Mouse (Mus musculus) NIH3T3 (cell line): ENCODE measurements at regions not wholly inside any gene's neighbourhood (a gene's known extent, or its start where the extent isn't known, plus 50 kb on each side); places are given as distances from the start of the nearest gene placed in this dataset.

Experiments used
- DNase-seq: peaks from one replicate; pipeline ENCODE4 v3.0.0-alpha.2; 2012; ENCODE audit warnings: low read depth

DNA sequence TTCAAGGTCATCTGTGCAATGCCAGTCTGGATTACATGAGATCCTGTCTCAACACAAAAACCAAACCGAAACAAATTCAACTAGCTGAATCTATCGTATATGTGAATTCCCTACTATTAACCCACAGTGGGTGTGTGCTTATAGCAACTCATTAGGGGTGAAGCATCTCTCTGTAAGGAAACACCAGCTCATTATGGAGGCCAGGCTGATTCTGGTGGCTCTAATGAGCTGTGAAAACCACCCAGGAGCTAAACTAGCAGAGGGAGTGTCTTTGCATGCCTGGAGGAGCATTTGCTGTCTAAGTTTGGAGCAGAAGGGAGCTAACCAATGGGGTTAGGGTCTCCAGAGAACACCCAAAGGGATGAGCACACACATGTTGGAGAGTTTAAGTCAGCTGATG, 54.1 kb upstream of the Adamts2 start:
- DNase-seq, result no peak

DNA sequence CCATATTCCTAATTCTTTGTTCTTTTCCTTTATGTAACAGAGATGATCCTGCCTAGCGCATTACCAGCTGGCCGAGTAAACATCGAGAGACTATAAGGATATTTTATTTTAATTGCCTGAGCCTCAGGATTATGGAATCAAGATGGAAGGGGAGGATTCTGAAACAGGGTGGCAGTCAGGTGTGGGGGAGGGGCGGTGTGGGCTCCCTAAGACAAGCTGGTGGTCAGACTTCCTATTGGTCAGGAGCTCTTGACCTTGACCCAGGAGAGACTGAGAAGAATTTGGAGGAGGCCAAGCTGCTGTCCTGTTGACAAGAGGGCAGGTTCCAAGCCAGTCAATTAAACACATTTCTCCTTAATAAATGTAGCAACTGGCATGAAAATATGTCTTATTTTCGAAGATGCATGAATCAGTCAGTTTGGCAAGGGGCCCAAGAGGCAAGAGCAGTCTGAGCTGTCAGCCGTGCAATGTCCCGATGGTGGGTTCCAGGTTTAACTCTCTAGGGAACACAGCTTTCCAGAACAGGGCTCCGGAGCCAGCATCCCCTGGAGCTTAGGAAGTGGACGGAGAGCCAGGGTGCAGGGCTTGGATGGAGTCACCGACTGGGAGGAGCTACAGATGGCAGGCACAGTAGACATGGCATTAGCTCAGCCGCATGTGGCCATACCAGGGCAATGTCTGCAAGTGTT, 55.3 kb upstream of the Adamts2 start:
- DNase-seq, result peak; percentile 77

- no peak for DNase-seq
Observed at GRCm38 (mm10) chr11:50545421-50545820, 56.5 kb upstream of the Adamts2 start.

GRCm38 (mm10) chr11:50540136-50540535, 61.7 kb upstream of the Adamts2 start:
- no peak for DNase-seq

DNA sequence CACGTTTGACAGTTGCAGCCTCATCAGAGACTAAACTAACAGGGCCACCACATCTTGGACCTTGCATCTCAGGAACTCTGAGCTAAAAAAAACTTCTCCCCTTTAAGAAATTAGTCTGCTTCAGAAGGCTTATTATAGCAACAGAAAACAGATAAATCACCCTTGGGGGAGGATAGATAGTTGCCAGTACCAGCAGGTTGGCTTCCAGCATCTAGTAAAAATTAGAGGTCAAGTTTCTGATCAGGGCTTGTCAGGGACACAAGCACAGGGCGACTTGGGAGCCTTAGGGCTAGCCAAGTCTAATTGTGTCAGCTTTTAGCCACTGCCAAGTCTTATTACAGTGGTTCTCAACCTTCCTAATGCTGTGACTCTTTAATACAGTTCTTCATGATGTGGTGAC, 67.6 kb upstream of the Adamts2 start:
- DNase-seq, result no peak

- no peak for DNase-seq
Observed at GRCm38 (mm10) chr11:50527923-50528322, 74.0 kb upstream of the Adamts2 start.

DNA sequence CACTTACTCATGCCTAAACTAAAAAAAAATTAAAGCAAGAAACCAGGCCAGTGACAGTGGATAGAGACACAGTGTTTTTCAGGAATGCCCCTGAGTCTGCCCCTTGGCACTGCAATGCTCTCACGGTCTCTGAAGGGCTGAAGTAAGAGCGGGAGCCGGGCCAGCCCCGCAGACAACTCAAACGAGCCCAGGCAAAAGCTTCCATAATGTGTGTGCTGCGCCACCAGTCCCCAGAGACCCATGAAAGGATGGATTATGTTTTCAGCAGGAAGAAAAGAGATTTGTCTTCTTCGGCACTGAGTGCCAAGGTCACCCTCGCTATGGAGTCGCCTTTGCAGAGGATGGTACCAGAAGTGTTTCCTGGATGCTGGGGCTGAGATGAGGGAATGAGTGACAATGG, 81.7 kb upstream of the Adamts2 start:
- no peak for DNase-seq

DNA sequence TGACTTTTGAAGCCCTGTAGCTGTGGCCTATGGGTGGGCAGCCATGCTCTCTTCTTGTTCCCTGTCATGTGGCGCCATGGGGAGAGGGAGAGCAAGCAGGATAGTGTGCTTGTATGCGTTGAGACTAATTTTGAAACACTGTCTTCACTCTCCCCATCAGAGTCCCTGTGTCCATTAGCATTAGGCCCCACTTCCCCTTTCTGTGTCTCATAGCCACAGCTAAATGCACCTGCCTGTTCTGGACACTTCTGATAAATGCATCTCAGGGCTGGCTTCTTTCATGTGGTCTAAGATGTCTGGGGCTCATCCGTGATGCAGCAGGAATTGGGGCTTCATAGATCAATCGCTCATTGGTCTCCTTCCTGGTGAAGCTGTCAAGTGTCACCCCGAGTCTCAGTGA, 77.0 kb upstream of the Rufy1 start:
- no peak for DNase-seq

DNA sequence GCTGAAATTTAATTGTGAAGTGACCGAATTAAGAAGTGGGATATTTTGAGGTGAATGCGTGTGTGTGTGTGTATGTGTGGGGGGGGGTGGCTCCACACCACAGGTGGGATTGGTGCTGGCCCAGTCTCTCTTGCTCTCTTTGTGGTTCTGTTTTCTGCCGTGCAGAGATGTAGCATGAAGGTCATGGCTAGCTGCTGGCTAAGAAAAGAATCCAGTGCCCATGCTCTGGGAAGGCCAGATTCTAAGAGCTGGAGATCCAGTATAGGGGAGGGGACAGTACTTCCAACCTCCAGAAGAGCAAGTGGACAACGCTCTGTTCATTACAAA, 76.5 kb upstream of the Rufy1 start:
- no peak for DNase-seq

DNA sequence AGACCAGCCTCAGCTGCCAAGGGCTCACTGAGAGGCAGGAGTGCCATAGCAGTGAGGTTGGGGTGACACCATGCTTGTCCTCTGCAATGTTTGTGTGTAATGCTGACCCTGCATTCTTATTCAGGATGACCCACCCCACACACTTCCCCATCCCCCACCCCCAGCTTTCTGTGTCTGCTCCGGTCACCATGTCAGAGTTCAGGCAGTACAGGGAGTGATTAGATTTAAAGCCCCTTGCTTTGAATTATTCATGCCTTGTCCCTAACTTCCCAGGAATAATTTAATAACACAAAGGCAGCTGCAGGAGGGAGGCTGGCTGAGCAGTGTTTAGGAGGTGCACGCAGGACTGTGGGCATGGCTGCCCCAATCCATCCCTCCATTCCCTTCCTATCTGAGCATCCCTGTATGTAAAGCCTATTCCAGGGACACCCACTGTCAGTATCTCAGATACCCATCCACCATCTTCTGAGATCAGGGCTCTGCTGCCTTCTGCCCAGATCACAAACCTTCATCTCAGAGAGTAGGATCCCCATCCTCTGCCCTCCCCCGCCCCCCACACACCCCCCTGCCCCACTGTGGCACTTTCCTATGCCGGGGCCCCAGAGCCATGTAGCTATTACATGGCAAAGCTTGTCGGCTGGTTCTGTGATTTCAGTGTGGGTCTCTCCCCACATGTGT, 76.0 kb upstream of the Rufy1 start:
- DNase-seq, result no peak

DNA sequence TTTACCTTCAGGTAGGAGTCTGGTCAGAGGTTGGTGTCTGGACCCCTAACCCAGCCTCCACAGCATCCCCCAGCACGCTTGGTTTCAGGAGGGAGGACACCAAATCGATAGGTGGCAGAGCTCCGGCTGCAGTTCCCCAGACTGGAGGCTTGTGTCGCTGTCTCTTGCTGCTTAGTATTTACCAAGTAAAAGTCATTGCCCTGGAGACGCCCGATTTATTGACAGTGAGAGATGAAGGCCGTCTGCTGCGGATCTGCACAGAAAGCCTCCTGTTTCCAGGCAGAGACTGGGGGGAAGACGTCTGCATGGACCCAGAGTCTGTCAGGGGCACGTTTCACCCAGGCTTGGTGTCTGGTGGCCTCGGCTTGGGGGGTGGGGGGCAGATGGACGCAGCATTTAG, 70.4 kb upstream of the Rufy1 start:
- no peak for DNase-seq

- no peak for DNase-seq
Observed at GRCm38 (mm10) chr11:50493123-50493476, 62.2 kb upstream of the Rufy1 start.

DNA sequence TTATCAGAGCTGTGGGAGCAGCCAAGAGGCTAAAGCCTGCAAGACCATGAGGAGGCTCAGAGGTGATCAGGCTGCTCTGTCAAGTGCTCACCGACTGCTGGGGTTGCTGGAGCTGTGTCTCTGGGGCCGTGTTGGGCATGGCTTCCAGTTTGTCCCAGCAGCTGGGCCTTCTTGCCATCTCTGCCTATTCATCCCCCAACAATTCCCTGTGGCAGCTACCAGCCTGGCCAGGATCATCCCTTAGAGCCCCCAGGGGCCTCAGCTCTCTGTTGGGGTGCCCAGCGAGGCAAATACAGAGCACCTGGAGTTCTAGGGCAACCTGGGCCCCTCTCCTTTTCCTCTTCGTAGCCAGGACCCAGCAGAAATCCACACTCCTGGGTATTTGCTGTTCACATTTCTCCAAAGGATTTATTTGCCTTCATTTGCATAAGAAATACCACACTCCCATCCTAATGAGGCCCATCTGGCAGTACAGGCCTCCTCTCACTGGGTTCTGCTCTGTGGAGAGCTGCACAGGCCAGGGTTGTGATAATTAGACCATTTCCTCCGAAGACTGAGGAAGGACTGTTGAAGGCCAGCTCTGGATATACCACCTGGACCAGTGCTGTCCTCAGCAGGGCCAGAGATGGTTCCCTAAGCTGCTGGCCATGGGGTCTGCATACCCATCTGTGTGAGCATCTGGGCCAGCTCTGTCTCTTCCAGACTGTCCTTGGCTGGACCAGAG, 61.6 kb upstream of the Rufy1 start:
- DNase-seq, result no peak

DNA sequence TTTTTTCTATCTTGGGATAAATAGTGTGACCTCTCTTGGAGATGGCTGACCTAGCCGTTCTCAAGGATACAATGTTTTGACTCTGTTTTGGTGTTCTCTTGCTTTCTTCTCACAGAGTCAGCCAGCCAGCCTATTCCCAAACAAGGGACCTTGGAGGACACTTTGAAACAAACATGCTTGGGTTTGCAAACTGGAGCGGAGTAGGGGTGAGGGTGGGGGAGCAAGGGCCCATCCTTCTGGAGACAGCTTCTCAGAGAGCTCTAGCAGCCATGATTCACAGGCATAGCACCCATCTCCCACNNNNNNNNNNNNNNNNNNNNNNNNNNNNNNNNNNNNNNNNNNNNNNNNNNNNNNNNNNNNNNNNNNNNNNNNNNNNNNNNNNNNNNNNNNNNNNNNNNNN, 52.9 kb upstream of the Rufy1 start:
- no peak for DNase-seq

GRCm38 (mm10) chr11:50483116-50483515, 52.2 kb upstream of the Rufy1 start:
- no peak for DNase-seq

DNA sequence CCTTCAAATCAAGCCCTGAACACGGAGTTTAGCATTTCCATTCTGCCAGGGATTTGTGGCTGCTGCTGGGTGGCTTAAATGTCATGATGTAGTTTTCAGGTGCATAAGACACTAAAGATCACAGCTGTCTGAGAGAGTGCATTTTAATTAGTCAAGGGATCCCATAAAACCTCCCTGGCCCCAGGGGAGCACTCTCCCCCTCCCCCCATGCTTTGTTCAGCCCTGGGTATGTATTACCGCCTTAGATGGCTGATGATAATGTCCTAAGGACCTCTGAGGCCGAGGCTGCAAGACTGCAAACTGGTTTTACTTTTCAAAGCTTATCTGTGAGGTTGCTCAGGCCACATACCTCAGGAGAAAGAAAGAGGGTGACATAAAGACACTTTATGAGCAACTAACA, 51.7 kb upstream of the Rufy1 start:
- no peak for DNase-seq
